Mouse (Mus musculus): ENCODE measurements at regions not wholly inside any gene's neighbourhood (a gene's known extent, or its start where the extent isn't known, plus 50 kb on each side); places are given as distances from the start of the nearest gene placed in this dataset.

- TF ChIP-seq ZNF384 (IDR thresholded peaks at IDR 0.05; ENCODE audit: low read depth, low read length) (no peak), HCFC1 (IDR thresholded peaks at IDR 0.05; ENCODE audit: borderline replicate concordance, insufficient read depth, low read length) (no peak), CHD2 (IDR thresholded peaks at IDR 0.05; ENCODE audit: low read depth, low read length) (no peak), ZC3H11A (IDR thresholded peaks at IDR 0.05; ENCODE audit: borderline replicate concordance, low read depth, low read length) (no peak), MAFK (IDR thresholded peaks at IDR 0.05; ENCODE audit: insufficient read depth, low read depth, low read length) (no peak)
Measured at GRCm38 (mm10) chr15:62822305-62822704, 1022.7 kb downstream of the Gsdmc2 start.

All from ES-E14 (cell line).